Mouse (Mus musculus): ENCODE measurements at regions not wholly inside any gene's neighbourhood (a gene's known extent, or its start where the extent isn't known, plus 50 kb on each side); places are given as distances from the start of the nearest gene placed in this dataset.

GRCm38 (mm10) chr7:72762711-72763110 lies 456.3 kb upstream of the Mctp2 start:
- 48% methylated on average over 1 of the region's 1 CpGs for WGBS
- H3K27me3 ChIP-seq: no peaks in the 10 kb centered on the region
- 0 out of 2 replicates have a peak, but pooled peaks have one; percentile 27 for ATAC-seq (replicated peaks; ENCODE audit: insufficient number of reproducible peaks, insufficient read depth, low FRiP score, low read depth)

GRCm38 (mm10) chr7:72768705-72769104 lies 462.3 kb upstream of the Mctp2 start:
- H3K4me3 ChIP-seq: no peak overlapping the region
- H3K4me1 ChIP-seq (replicated peaks): no peaks in the 10 kb centered on the region
- no peak for ATAC-seq (replicated peaks; ENCODE audit: insufficient number of reproducible peaks, insufficient read depth, low FRiP score, low read depth)
- no peak overlapping the region for H3K27ac ChIP-seq
- no peaks in the 10 kb centered on the region for H3K27me3 ChIP-seq
- WGBS: 63% methylated on average over 4 of the region's 4 CpGs
- no peak overlapping the region for H3K4me2 ChIP-seq
- no peaks in the 10 kb centered on the region for H3K36me3 ChIP-seq
- H3K9ac ChIP-seq: no peak overlapping the region
- H3K9me3 ChIP-seq (replicated peaks): no peaks in the 10 kb centered on the region

More at GRCm38 (mm10) chr7:72762711-72763110, 456.3 kb upstream of the Mctp2 start:
- Histone ChIP-seq H3K4me1 (replicated peaks) (no peaks in the 10 kb centered on the region), H3K4me3 (no peak overlapping the region), H3K36me3 (no peaks in the 10 kb centered on the region), H3K27ac (no peak overlapping the region), H3K9me3 (replicated peaks) (no peaks in the 10 kb centered on the region), H3K4me2 (no peak overlapping the region), H3K9ac (no peak overlapping the region)

GRCm38 (mm10) chr7:72774031-72774770 lies 467.8 kb upstream of the Mctp2 start:
- H3K27ac ChIP-seq: no peak overlapping the region
- no peak for ATAC-seq (replicated peaks; ENCODE audit: insufficient number of reproducible peaks, insufficient read depth, low FRiP score, low read depth)
- H3K27me3 ChIP-seq: no peaks in the 10 kb centered on the region
- H3K9me3 ChIP-seq (replicated peaks): no peaks in the 10 kb centered on the region
- H3K36me3 ChIP-seq: no peaks in the 10 kb centered on the region
- 70% methylated on average over 3 of the region's 3 CpGs for WGBS
- no peak overlapping the region for H3K9ac ChIP-seq
- H3K4me2 ChIP-seq: no peak overlapping the region
- H3K4me3 ChIP-seq: no peak overlapping the region
- H3K4me1 ChIP-seq (replicated peaks): no peaks in the 10 kb centered on the region

GRCm38 (mm10) chr7:72774771-72775119 lies 468.3 kb upstream of the Mctp2 start:
- WGBS: 53% methylated on average over 3 of the region's 3 CpGs
- ATAC-seq (replicated peaks; ENCODE audit: insufficient number of reproducible peaks, insufficient read depth, low FRiP score, low read depth): no peak
- Histone ChIP-seq H3K9ac (no peak overlapping the region), H3K27me3 (no peaks in the 10 kb centered on the region), H3K4me1 (replicated peaks) (no peaks in the 10 kb centered on the region), H3K36me3 (no peaks in the 10 kb centered on the region), H3K27ac (no peak overlapping the region), H3K9me3 (replicated peaks) (no peaks in the 10 kb centered on the region), H3K4me2 (no peak overlapping the region), H3K4me3 (no peak overlapping the region)

- Histone ChIP-seq H3K27me3 (no peaks in the 10 kb centered on the region), H3K4me3 (no peak overlapping the region), H3K27ac (no peak overlapping the region), H3K4me1 (replicated peaks) (no peaks in the 10 kb centered on the region), H3K36me3 (no peaks in the 10 kb centered on the region), H3K9me3 (replicated peaks) (no peaks in the 10 kb centered on the region), H3K4me2 (no peak overlapping the region), H3K9ac (no peak overlapping the region)
- no peak for ATAC-seq (replicated peaks; ENCODE audit: insufficient number of reproducible peaks, insufficient read depth, low FRiP score, low read depth)
- WGBS: 88% methylated on average over 1 of the region's 1 CpGs
Measured at GRCm38 (mm10) chr7:72787306-72787705, 480.9 kb upstream of the Mctp2 start.

GRCm38 (mm10) chr7:72788261-72788660 lies 481.9 kb upstream of the Mctp2 start:
- Histone ChIP-seq H3K27ac (no peak overlapping the region), H3K9ac (no peak overlapping the region), H3K4me2 (no peak overlapping the region), H3K27me3 (no peaks in the 10 kb centered on the region), H3K4me3 (no peak overlapping the region), H3K9me3 (replicated peaks) (no peaks in the 10 kb centered on the region), H3K36me3 (no peaks in the 10 kb centered on the region), H3K4me1 (replicated peaks) (no peaks in the 10 kb centered on the region)
- no peak for ATAC-seq (replicated peaks; ENCODE audit: insufficient number of reproducible peaks, insufficient read depth, low FRiP score, low read depth)
- WGBS: 11% methylated on average over 2 of the region's 2 CpGs

GRCm38 (mm10) chr7:72822142-72822541 lies 515.7 kb upstream of the Mctp2 start:
- Histone ChIP-seq H3K4me3 (no peak overlapping the region), H3K4me2 (no peak overlapping the region), H3K27ac (no peak overlapping the region), H3K27me3 (no peaks in the 10 kb centered on the region), H3K4me1 (replicated peaks) (no peaks in the 10 kb centered on the region), H3K36me3 (no peaks in the 10 kb centered on the region), H3K9me3 (replicated peaks) (no peaks in the 10 kb centered on the region), H3K9ac (no peak overlapping the region)
- no peak for ATAC-seq (replicated peaks; ENCODE audit: insufficient number of reproducible peaks, insufficient read depth, low FRiP score, low read depth)
- WGBS: 81% methylated on average over 3 of the region's 3 CpGs

GRCm38 (mm10) chr7:72826597-72826996 lies 520.2 kb upstream of the Mctp2 start:
- H3K4me1 ChIP-seq (replicated peaks): no peaks in the 10 kb centered on the region
- WGBS: 75% methylated on average over 3 of the region's 3 CpGs
- no peaks in the 10 kb centered on the region for H3K9me3 ChIP-seq (replicated peaks)
- H3K36me3 ChIP-seq: no peaks in the 10 kb centered on the region
- no peak overlapping the region for H3K27ac ChIP-seq
- H3K27me3 ChIP-seq: no peaks in the 10 kb centered on the region
- no peak for ATAC-seq (replicated peaks; ENCODE audit: insufficient number of reproducible peaks, insufficient read depth, low FRiP score, low read depth)
- H3K4me3 ChIP-seq: no peak overlapping the region
- no peak overlapping the region for H3K9ac ChIP-seq
- no peak overlapping the region for H3K4me2 ChIP-seq

- ATAC-seq (replicated peaks; ENCODE audit: insufficient number of reproducible peaks, insufficient read depth, low FRiP score, low read depth): no peak
- Histone ChIP-seq H3K36me3 (no peaks in the 10 kb centered on the region), H3K9ac (no peak overlapping the region), H3K4me3 (no peak overlapping the region), H3K27ac (no peak overlapping the region), H3K9me3 (replicated peaks) (no peaks in the 10 kb centered on the region), H3K4me1 (replicated peaks) (no peaks in the 10 kb centered on the region), H3K27me3 (no peaks in the 10 kb centered on the region), H3K4me2 (no peak overlapping the region)
- WGBS: 76% methylated on average over 1 of the region's 1 CpGs
Measured at GRCm38 (mm10) chr7:72835423-72835822, 529.0 kb upstream of the Mctp2 start.

GRCm38 (mm10) chr7:72836026-72836425 lies 529.6 kb upstream of the Mctp2 start:
- 75% methylated on average over 4 of the region's 4 CpGs for WGBS
- Histone ChIP-seq H3K27ac (no peak overlapping the region), H3K36me3 (no peaks in the 10 kb centered on the region), H3K4me1 (replicated peaks) (no peaks in the 10 kb centered on the region), H3K4me3 (no peak overlapping the region), H3K4me2 (no peak overlapping the region), H3K9ac (no peak overlapping the region), H3K9me3 (replicated peaks) (no peaks in the 10 kb centered on the region), H3K27me3 (no peaks in the 10 kb centered on the region)
- ATAC-seq (replicated peaks; ENCODE audit: insufficient number of reproducible peaks, insufficient read depth, low FRiP score, low read depth): no peak

GRCm38 (mm10) chr7:72836457-72836985 lies 530.1 kb upstream of the Mctp2 start:
- Histone ChIP-seq H3K9ac (no peak overlapping the region), H3K4me1 (replicated peaks) (no peaks in the 10 kb centered on the region), H3K27ac (no peak overlapping the region), H3K9me3 (replicated peaks) (no peaks in the 10 kb centered on the region), H3K36me3 (no peaks in the 10 kb centered on the region), H3K27me3 (no peaks in the 10 kb centered on the region), H3K4me2 (no peak overlapping the region), H3K4me3 (no peak overlapping the region)
- 83% methylated on average over 6 of the region's 6 CpGs for WGBS
- ATAC-seq (replicated peaks; ENCODE audit: insufficient number of reproducible peaks, insufficient read depth, low FRiP score, low read depth): no peak

GRCm38 (mm10) chr7:72837992-72838655 lies 531.7 kb upstream of the Mctp2 start:
- Histone ChIP-seq H3K36me3 (no peaks in the 10 kb centered on the region), H3K27me3 (no peaks in the 10 kb centered on the region), H3K27ac (no peak overlapping the region), H3K9me3 (replicated peaks) (no peaks in the 10 kb centered on the region), H3K4me2 (no peak overlapping the region), H3K4me3 (no peak overlapping the region), H3K4me1 (replicated peaks) (no peaks in the 10 kb centered on the region), H3K9ac (no peak overlapping the region)
- ATAC-seq (replicated peaks; ENCODE audit: insufficient number of reproducible peaks, insufficient read depth, low FRiP score, low read depth): no peak
- 70% methylated on average over 6 of the region's 6 CpGs for WGBS

Data from heart, embryonic 15.5 days (tissue).